Mouse (Mus musculus): Measurements from ENCODE around the gene Gm16253. TPM values are rescaled to one million over a fixed set of nuclear protein-coding genes. Genes with fewer than 3 reads are reported as not detected.

Gm16253 gene
- total and polyA plus RNA-seq, 2 experiments from 2014 or later, result 0.52 TPM; not detected in 1

GRCm38 (mm10) chr3:96558668-96559196, 18.1 kb upstream of the Gm16253 start:
- peak overlapping the region; percentile 87 for H3K27ac ChIP-seq (ENCODE audit: low read depth, low read length)
- H3K9ac ChIP-seq (replicated peaks; ENCODE audit: low read length, poor library complexity, severe bottlenecking), result peak overlapping the region; percentile 75

GRCm38 (mm10) chr3:96559398-96559910, 17.3 kb upstream of the Gm16253 start:
- H3K27ac ChIP-seq (ENCODE audit: low read depth, low read length), result 0 out of 2 replicates have a peak overlapping the region, but pooled peaks have one; percentile 26
- H3K9ac ChIP-seq (replicated peaks; ENCODE audit: low read length, poor library complexity, severe bottlenecking), result peak overlapping the region; percentile 75
- H3K4me2 ChIP-seq (ENCODE audit: low read depth, low read length, poor library complexity, severe bottlenecking), result peak overlapping the region; percentile 83
- peak overlapping the region; percentile 73 for H3K4me3 ChIP-seq (ENCODE audit: low read depth, low read length)
- peaks cover 17% of the 10 kb centered on the region for H3K36me3 ChIP-seq (ENCODE audit: insufficient read depth, low read length)
- TF ChIP-seq CTCF (IDR thresholded peaks at IDR 0.05), result no peak
- ATAC-seq (ENCODE audit: low FRiP score) (no peak), DNase-seq (ENCODE audit: low spot score) (no peak)
- no peaks in the 10 kb centered on the region for H3K27me3 ChIP-seq (ENCODE audit: insufficient read depth, low read length)
- H3K9me3 ChIP-seq (ENCODE audit: low read length), result no peaks in the 10 kb centered on the region
- peaks cover 14% of the 10 kb centered on the region; the same call in 1 of the 2 replicates for H3K4me1 ChIP-seq (ENCODE audit: insufficient read depth, low read length)
- 79% methylated on average over 12 of the region's 12 CpGs for WGBS

More at GRCm38 (mm10) chr3:96558668-96559196, 18.1 kb upstream of the Gm16253 start:
- no peak for DNase-seq (ENCODE audit: low spot score)
- TF ChIP-seq CTCF (IDR thresholded peaks at IDR 0.05), result no peak
- 36% methylated on average over 10 of the region's 10 CpGs for WGBS
- H3K36me3 ChIP-seq (ENCODE audit: insufficient read depth, low read length), result peaks cover 17% of the 10 kb centered on the region
- H3K4me2 ChIP-seq (ENCODE audit: low read depth, low read length, poor library complexity, severe bottlenecking), result peak overlapping the region; percentile 83
- peaks cover 14% of the 10 kb centered on the region; the same call in 1 of the 2 replicates for H3K4me1 ChIP-seq (ENCODE audit: insufficient read depth, low read length)
- no peak for ATAC-seq (ENCODE audit: low FRiP score)
- H3K27me3 ChIP-seq (ENCODE audit: insufficient read depth, low read length), result no peaks in the 10 kb centered on the region
- H3K9me3 ChIP-seq (ENCODE audit: low read length), result no peaks in the 10 kb centered on the region
- H3K4me3 ChIP-seq (ENCODE audit: low read depth, low read length), result peak overlapping the region; percentile 73

GRCm38 (mm10) chr3:96559911-96560850, 16.6 kb upstream of the Gm16253 start:
- no peaks in the 10 kb centered on the region for H3K9me3 ChIP-seq (ENCODE audit: low read length)
- H3K4me2 ChIP-seq (ENCODE audit: low read depth, low read length, poor library complexity, severe bottlenecking), result peak overlapping the region; percentile 83
- ATAC-seq (ENCODE audit: low FRiP score) (no peak), DNase-seq (ENCODE audit: low spot score) (no peak)
- peaks cover 14% of the 10 kb centered on the region; the same call in 1 of the 2 replicates for H3K4me1 ChIP-seq (ENCODE audit: insufficient read depth, low read length)
- H3K4me3 ChIP-seq (ENCODE audit: low read depth, low read length), result peak overlapping the region; percentile 73
- WGBS, result 90% methylated on average over 23 of the region's 23 CpGs
- no peak for TF ChIP-seq CTCF (IDR thresholded peaks at IDR 0.05)
- no peak overlapping the region for H3K27ac ChIP-seq (ENCODE audit: low read depth, low read length)
- no peak overlapping the region for H3K9ac ChIP-seq (replicated peaks; ENCODE audit: low read length, poor library complexity, severe bottlenecking)
- H3K36me3 ChIP-seq (ENCODE audit: insufficient read depth, low read length), result peaks cover 17% of the 10 kb centered on the region
- no peaks in the 10 kb centered on the region for H3K27me3 ChIP-seq (ENCODE audit: insufficient read depth, low read length)

DNA sequence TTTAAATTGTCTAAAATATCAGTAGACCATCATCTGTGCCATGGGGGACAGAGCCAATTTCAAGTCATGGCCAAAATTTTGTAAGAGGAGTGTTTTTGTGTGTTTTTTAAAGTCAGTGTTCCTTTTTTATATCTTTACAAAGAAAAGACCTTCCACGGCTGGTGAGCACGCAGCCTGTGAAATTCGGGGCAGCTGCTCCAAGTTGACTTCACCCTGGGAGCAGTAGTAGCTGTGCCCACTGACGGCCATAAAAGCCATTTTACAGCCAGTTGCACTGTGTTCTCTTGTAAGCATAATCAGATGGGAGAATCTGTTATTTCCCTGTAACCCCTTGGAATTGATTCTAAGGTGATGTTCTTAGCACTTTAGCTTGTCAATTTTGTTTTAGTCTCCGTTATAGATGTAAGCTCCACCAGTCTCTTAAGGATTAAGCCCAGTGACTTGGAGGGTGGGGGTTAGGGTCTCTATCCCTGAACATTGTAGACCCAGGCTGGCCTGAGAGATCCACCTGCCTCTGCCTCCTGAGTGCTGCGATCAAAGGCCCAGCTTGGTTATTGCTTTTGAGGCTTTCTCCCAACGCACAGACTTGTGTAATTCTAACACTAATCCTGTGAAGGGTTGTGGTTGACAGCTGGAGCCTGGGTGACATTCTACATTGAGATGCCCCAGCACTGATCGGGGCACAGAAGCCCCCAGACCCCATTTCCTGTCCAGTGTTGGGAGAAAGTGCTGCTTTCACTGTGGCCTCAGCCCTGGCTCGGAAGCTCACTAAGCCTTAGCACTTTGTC, 15.7 kb upstream of the Gm16253 start:
- Histone ChIP-seq H3K4me1 (ENCODE audit: insufficient read depth, low read length) (peaks cover 14% of the 10 kb centered on the region; the same call in 1 of the 2 replicates), H3K9me3 (ENCODE audit: low read length) (no peaks in the 10 kb centered on the region), H3K27me3 (ENCODE audit: insufficient read depth, low read length) (no peaks in the 10 kb centered on the region), H3K27ac (ENCODE audit: low read depth, low read length) (no peak overlapping the region), H3K36me3 (ENCODE audit: insufficient read depth, low read length) (peaks cover 17% of the 10 kb centered on the region), H3K9ac (replicated peaks; ENCODE audit: low read length, poor library complexity, severe bottlenecking) (no peak overlapping the region; the same call in 1 of the 2 replicates), H3K4me3 (ENCODE audit: low read depth, low read length) (peak overlapping the region; percentile 73), H3K4me2 (ENCODE audit: low read depth, low read length, poor library complexity, severe bottlenecking) (peak overlapping the region; percentile 83)
- ATAC-seq (ENCODE audit: low FRiP score) (no peak), DNase-seq (ENCODE audit: low spot score) (no peak)
- no peak for TF ChIP-seq CTCF (IDR thresholded peaks at IDR 0.05)
- 86% methylated on average over 9 of the region's 9 CpGs for WGBS

DNA sequence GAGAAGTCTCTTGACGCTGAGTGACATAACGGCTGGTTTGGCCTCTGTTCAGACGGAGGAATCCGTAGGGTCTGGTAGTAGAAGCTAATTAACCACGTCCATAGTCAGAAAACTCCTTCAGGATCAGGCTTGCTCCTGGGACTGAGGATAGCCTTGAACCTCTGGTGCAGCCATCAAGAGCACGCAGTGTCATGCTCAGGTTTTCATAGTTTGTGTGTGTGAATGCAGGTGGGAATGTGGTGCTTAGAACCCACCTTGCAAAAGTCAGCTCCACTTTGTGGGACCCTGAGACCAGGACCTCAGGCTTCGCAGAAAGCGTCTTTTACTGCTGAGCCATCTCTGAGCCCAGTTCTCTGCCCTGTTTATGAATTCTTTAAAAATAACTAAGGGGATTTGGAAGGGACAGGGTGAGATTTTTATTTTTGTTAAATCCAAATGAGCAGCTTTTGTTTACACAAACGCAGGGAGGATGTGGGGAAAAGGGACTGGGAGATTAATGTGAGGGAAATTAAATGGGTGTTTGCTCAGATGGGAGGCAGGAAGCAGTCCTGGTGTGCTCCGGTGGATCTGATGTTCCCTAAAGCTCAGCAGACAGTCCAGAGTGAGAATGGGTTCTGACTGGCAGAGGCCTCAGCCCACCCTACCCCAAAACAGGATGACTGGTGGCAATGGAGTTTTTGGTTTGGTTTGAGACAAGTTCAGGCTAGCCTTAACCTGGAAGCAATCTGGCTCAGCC, 14.7 kb upstream of the Gm16253 start:
- 0 out of 2 replicates have a peak overlapping the region, but pooled peaks have one; percentile 9 for H3K4me2 ChIP-seq (ENCODE audit: low read depth, low read length, poor library complexity, severe bottlenecking)
- 57% methylated on average over 10 of the region's 10 CpGs for WGBS
- H3K4me3 ChIP-seq (ENCODE audit: low read depth, low read length), result no peak overlapping the region
- TF ChIP-seq CTCF (IDR thresholded peaks at IDR 0.05), result no peak
- no peaks in the 10 kb centered on the region for H3K27me3 ChIP-seq (ENCODE audit: insufficient read depth, low read length)
- H3K9me3 ChIP-seq (ENCODE audit: low read length), result no peaks in the 10 kb centered on the region
- DNase-seq (ENCODE audit: low spot score) (no peak), ATAC-seq (ENCODE audit: low FRiP score) (no peak)
- peaks cover 12% of the 10 kb centered on the region; the same call in 1 of the 2 replicates for H3K4me1 ChIP-seq (ENCODE audit: insufficient read depth, low read length)
- H3K27ac ChIP-seq (ENCODE audit: low read depth, low read length), result no peak overlapping the region
- H3K9ac ChIP-seq (replicated peaks; ENCODE audit: low read length, poor library complexity, severe bottlenecking), result no peak overlapping the region
- peaks cover 17% of the 10 kb centered on the region for H3K36me3 ChIP-seq (ENCODE audit: insufficient read depth, low read length)
